Mouse (Mus musculus): ENCODE results near the gene Oprd1.

- no peak for TF ChIP-seq CTCF (IDR thresholded peaks at IDR 0.05; ENCODE audit: borderline replicate concordance, insufficient read depth, low read length)
- TF ChIP-seq POLR2A (IDR thresholded peaks at IDR 0.05; ENCODE audit: low read depth, low read length): no peak
These were observed 10.9 kb downstream of the Oprd1 start for GRCm38 (mm10) chr4:132133381-132133780.

All from embryonic fibroblast, embryonic 13.5 days (primary cell).